Mouse (Mus musculus): Measurements from ENCODE around the gene 1520401A03Rik. TPM values are rescaled to one million over a fixed set of nuclear protein-coding genes. Genes with fewer than 3 reads are reported as not detected.

The 1520401A03Rik gene
- total and polyA plus RNA-seq, 3 experiments, result 0.08 TPM; not detected in 2

DNA sequence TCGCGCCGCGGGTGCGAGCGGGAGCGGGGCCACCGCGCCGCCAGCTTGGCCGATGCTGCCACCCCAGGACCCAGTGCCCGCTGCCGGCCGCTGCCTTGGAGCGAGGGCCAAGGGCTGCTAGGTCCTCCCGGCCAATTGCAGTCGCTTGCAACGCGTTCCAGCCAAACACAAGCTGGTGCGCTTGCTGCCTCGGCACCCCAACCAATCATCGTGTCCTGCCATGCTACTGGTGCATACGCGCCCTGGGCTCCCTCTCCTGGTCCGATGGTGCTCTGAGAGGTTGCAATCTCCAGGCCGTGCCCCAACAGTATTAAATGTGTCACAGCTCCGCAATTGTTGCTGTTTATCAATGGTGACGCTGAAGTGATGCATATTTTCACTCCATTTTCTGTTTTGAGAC is 22.5 kb downstream of the 1520401A03Rik start:
- dilution Hi-C loops (cut with MboI; ENCODE audit: extremely low pct_ligation_motif_present, extremely low pct_unique_long_range_greater_than_20kb, low sequenced_read_pairs), result no loop called here
- Histone ChIP-seq H3K27ac (ENCODE audit: insufficient read depth, low read depth) (no peak overlapping the region), H3K79me2 (replicated peaks; ENCODE audit: control insufficient read depth, extremely low read depth, insufficient read depth, poor library complexity, severe bottlenecking) (no peaks in the 10 kb centered on the region), H3K36me3 (replicated peaks in 1 of 2; ENCODE audit: control insufficient read depth in 1 of 2, insufficient read depth in 1 of 2, low read length in 1 of 2) (no peaks in the 10 kb centered on the region), H3K4me1 (ENCODE audit: control insufficient read depth in 1 of 2, insufficient read depth in 2 of 2) (peaks cover 5 to 9% of the 10 kb centered on the region in 2 experiments), H3K9ac (ENCODE audit: insufficient read depth, low read depth) (no peak overlapping the region), H3K4me2 (ENCODE audit: insufficient read depth, low read depth, poor library complexity, severe bottlenecking) (peak overlapping the region; percentile 68), H3K4me3 (replicated peaks in 1 of 3; ENCODE audit: low read depth in 2 of 3, low read length in 2 of 3, poor library complexity in 1 of 3) (peak overlapping the region in 1 of 3 experiments; percentile 40), H3K27me3 (replicated peaks) (peaks cover 87% of the 10 kb centered on the region), H3K9me3 (replicated peaks; ENCODE audit: low read length) (no peaks in the 10 kb centered on the region)
- peak; percentile 70 for DNase-seq (ENCODE audit: extremely low read depth)
- in situ Hi-C loops (cut with MboI; ENCODE audit: low pct_ligation_motif_present, low pct_unique_long_range_greater_than_20kb, low sequenced_read_pairs), result loop anchor here (5.0 kb wide), 1 partner anchor 38 kb away; the partner anchor contains the start of gene Bicdl2
- TF ChIP-seq IRF4 (IDR thresholded peaks at IDR 0.05; ENCODE audit: low read depth, low read length) (no peak), ZNF384 (IDR thresholded peaks at IDR 0.05; ENCODE audit: low read depth, low read length) (no peak), MEF2A (IDR thresholded peaks at IDR 0.05; ENCODE audit: borderline replicate concordance, low read depth, low read length) (no peak), TBP (conservative IDR thresholded peaks at IDR 0.05; ENCODE audit: low read depth, low read length) (no peak), CTCF (conservative IDR thresholded peaks at IDR 0.05 in 1 of 2, IDR thresholded peaks at IDR 0.05 in 1 of 2; ENCODE audit: low read depth in 2 of 2, low read length in 2 of 2) (peak in 1 of 2 experiments; percentile 74; a peak in 2 of 4 replicates), POLR2AphosphoS2 (IDR thresholded peaks at IDR 0.05; ENCODE audit: low read depth, low read length) (no peak), UBTF (IDR thresholded peaks at IDR 0.05; ENCODE audit: low read depth, low read length) (no peak), MYC (IDR thresholded peaks at IDR 0.05; ENCODE audit: low read depth, low read length) (no peak), CHD2 (IDR thresholded peaks at IDR 0.05; ENCODE audit: low read length) (peak; percentile 23; the same call in 1 of the 2 replicates), RCOR1 (conservative IDR thresholded peaks at IDR 0.05; ENCODE audit: low read depth, low read length) (no peak), USF1 (IDR thresholded peaks at IDR 0.05; ENCODE audit: low read depth, low read length) (no peak), RAD21 (IDR thresholded peaks at IDR 0.05; ENCODE audit: low read depth, low read length) (peak; percentile 66), JUN (IDR thresholded peaks at IDR 0.05; ENCODE audit: insufficient read depth, low read depth, low read length) (no peak), CHD1 (IDR thresholded peaks at IDR 0.05; ENCODE audit: low read depth, low read length) (no peak), HCFC1 (IDR thresholded peaks at IDR 0.05; ENCODE audit: low read depth, low read length) (no peak), SMC3 (IDR thresholded peaks at IDR 0.05; ENCODE audit: low read depth, low read length) (peak; percentile 61), USF2 (conservative IDR thresholded peaks at IDR 0.05; ENCODE audit: low read depth, low read length) (no peak), MAZ (IDR thresholded peaks at IDR 0.05; ENCODE audit: low read depth, low read length) (no peak), NELFE (IDR thresholded peaks at IDR 0.05; ENCODE audit: low read depth, low read length) (no peak), JUND (conservative IDR thresholded peaks at IDR 0.05; ENCODE audit: low read depth, low read length) (no peak), ZC3H11A (IDR thresholded peaks at IDR 0.05; ENCODE audit: low read depth, low read length) (no peak), PAX5 (IDR thresholded peaks at IDR 0.05; ENCODE audit: low read length) (no peak), E2F4 (IDR thresholded peaks at IDR 0.05; ENCODE audit: insufficient replicate concordance, low read depth, low read length) (no peak), KAT2A (IDR thresholded peaks at IDR 0.05; ENCODE audit: insufficient replicate concordance, low read length) (no peak), ZMIZ1 (IDR thresholded peaks at IDR 0.05; ENCODE audit: low read depth, low read length) (no peak), EP300 (IDR thresholded peaks at IDR 0.05; ENCODE audit: low read length) (no peak), TCF12 (IDR thresholded peaks at IDR 0.05; ENCODE audit: low read depth, low read length) (no peak), MAX (IDR thresholded peaks at IDR 0.05; ENCODE audit: low read length) (no peak), NRF1 (IDR thresholded peaks at IDR 0.05; ENCODE audit: low read depth, low read length) (0 out of 2 replicates have a peak, but pooled peaks have one; percentile 17), POLR2A (IDR thresholded peaks at IDR 0.05; ENCODE audit: low read depth, low read length) (no peak), MXI1 (IDR thresholded peaks at IDR 0.05; ENCODE audit: low read depth, low read length) (no peak), ZKSCAN1 (IDR thresholded peaks at IDR 0.05; ENCODE audit: borderline replicate concordance, low read depth, low read length) (no peak), GABPA (IDR thresholded peaks at IDR 0.05; ENCODE audit: insufficient replicate concordance, low read depth, low read length) (no peak), ELF1 (IDR thresholded peaks at IDR 0.05; ENCODE audit: low read depth, low read length) (no peak), SIN3A (IDR thresholded peaks at IDR 0.05; ENCODE audit: low read length) (no peak), BHLHE40 (IDR thresholded peaks at IDR 0.05; ENCODE audit: low read depth, low read length) (no peak)

Data from CH12.LX (cell line).